Mouse (Mus musculus) layer of hippocampus, adult 11-12 months (tissue): ENCODE measurements around the gene Rras2.
A peak's percentile ranks its signal among the peaks of the same experiment; 100 is the strongest.

Experiments used
- DNase-seq: peaks from one replicate; pipeline ENCODE4 v3.0.0; 2022; ENCODE audit warnings: low spot score

Gene Rras2

DNA sequence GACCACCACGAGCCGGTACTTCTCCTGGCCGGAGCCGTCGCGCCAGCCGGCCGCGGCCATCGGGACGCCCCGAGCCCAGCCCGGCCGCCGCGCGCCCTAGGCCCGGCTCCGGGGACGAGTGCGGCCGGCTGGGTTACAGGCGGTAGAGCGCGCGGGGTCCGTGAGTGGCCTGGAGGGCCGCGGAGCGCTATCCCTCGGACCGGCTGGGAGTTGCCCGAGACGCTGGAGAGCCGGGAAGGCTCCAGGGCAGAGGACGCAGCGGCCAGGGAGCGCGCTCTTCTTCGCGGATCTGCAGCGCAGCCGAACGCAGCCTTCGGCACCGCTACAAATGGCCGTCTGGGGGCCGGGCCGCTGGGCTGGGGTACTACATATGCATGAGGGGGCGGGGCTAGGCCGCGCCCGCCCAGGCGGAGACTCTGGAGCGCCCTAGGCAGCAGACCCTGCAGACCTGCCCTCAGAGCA lies at the start of gene Rras2:
Gene Rras2 (minus strand): TSS at position 338 of the 462 bp plus-strand sequence.
- DNase-seq: peak; percentile 83

- no peak for DNase-seq
Measured at GRCm38 (mm10) chr7:114162975-114163374, 45.4 kb upstream of the Rras2 start.

GRCm38 (mm10) chr7:114161101-114161500 lies 43.5 kb upstream of the Rras2 start:
- no peak for DNase-seq

GRCm38 (mm10) chr7:114157716-114158278 lies 40.2 kb upstream of the Rras2 start:
- peak; percentile 39 for DNase-seq

GRCm38 (mm10) chr7:114156364-114156763 lies 38.8 kb upstream of the Rras2 start:
- DNase-seq: no peak

DNA sequence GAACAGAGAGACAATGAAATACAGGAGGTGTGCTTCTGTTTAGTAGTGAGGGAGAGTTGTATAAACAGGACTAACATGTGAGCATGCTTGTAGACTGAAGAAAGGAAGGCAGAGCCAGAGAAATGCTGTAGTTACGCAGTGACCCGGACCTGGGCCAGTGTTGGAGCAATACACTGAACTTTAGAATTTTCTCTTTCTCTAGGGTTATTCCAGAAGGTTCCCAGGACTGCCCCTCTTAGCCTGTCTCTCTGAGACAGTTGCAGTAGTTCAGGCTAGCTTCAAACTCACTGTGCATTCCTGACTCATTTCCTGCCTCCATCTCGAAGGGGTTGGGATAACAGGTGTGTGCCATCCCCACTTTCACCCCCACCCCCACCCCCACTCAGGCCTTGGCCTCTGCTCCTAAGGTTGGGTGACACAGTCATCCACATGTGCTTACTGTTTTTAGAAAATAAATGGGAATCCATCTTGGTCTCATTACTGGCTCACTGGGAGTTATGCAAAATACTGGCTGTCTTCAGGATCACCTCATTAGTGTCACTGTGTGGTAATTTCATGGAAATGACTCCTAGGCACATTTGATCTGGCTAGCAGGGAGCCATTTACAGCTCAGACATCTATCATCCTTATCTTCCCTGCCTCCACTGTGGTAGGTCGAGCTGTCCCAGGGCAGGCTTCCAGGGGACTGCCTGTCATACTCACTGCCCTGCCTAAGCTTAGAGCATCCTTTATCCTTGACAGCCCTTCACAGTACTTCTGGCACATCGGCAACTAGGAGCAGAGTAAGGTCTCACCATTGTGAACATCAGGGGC lies 37.7 kb upstream of the Rras2 start:
- no peak for DNase-seq

- peak; percentile 79 for DNase-seq
Measured at GRCm38 (mm10) chr7:114151036-114151780, 33.6 kb upstream of the Rras2 start.

- DNase-seq: no peak
Measured at GRCm38 (mm10) chr7:114149564-114149963, 32.0 kb upstream of the Rras2 start.

GRCm38 (mm10) chr7:114149135-114149534 lies 31.6 kb upstream of the Rras2 start:
- no peak for DNase-seq

DNA sequence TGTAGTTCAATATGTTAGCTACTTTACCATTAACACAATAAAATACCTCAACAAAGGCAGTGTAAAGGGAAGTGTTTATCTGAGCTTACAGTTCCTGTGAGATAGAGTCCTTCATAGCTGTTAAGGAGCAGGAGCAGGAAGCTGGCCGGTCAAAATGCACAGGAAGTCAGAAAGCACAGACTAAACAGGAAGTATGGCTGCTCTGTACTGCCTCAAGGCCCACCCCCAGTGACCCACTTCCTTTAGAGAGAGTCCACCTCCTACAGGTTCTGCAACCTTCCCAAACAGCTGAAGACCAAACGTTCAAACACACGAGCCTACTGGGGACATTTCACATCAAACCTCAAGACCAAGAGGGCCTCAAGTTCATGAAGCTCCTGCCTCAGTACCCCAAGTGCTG lies 28.3 kb upstream of the Rras2 start:
- no peak for DNase-seq

- DNase-seq: no peak
Measured at GRCm38 (mm10) chr7:114142151-114142798, 24.7 kb upstream of the Rras2 start.

- DNase-seq: no peak
Measured at GRCm38 (mm10) chr7:114140026-114140425, 22.4 kb upstream of the Rras2 start.

DNA sequence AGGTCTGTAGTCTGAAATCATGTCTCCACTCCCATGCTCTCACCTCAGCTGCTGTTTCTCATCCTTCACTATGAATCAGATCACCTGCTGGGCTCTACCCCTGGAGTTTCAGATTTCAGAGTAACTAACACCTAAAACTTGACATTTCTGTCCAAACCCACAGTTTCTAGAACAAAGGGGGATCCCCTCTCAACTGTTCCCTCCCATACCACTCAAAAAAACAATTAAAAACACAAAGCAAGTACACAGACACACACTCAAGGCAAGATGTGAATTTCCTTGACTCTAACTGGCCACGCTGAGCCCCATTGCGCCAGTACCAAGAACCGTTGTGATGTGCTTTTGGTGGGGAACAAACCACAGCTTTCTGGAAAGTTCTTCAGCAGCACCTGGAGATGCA lies 21.8 kb upstream of the Rras2 start:
- no peak for DNase-seq

DNA sequence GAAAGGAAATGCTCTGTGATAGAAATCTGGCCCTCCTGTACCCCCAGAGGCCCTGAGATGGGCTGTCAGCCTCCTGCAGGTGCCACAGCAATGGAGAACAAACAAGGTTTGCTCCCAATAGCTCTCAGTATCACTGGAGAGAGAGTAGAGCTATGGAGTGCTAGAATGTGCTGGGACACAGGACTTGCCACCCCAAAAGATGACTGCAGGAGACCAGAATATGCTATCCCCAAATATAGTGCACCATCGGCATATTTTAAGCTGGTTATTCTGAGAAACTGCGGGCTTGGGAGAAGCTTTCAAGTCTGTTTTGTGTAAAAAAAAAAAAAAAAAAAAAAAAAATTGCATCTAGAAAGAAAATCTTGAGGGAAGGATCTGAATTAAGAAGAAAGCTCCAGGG lies 20.7 kb upstream of the Rras2 start:
- DNase-seq: no peak

GRCm38 (mm10) chr7:114135166-114135565 lies 17.6 kb upstream of the Rras2 start:
- no peak for DNase-seq

GRCm38 (mm10) chr7:114133957-114134356 lies 16.4 kb upstream of the Rras2 start:
- no peak for DNase-seq

DNA sequence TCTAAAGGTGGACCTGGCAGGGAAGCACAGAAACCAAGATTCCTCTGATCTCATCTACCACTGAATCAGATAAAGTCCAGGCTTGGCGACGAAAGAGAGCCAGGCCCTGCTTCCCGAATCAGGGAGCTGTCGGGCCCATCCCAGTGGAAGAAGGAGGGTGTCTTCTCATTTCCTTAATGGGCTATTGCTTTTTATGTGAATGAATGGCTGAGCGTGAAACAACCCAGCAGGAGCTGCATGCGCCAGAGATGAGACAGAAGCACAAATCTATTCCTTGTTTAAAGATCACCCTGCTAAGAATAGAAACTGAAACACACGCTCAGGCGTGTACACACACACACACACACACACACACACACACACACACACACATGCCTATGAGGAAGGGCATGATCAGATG lies 14.7 kb upstream of the Rras2 start:
- no peak for DNase-seq

- no peak for DNase-seq
Measured at GRCm38 (mm10) chr7:114129281-114129680, 11.7 kb upstream of the Rras2 start.

GRCm38 (mm10) chr7:114118180-114118579 lies 599 bp upstream of the Rras2 start:
- DNase-seq: no peak

GRCm38 (mm10) chr7:114116711-114117351 lies 750 bp downstream of the Rras2 start:
- DNase-seq: no peak

GRCm38 (mm10) chr7:114115961-114116360 lies 1.6 kb downstream of the Rras2 start:
- no peak for DNase-seq

DNA sequence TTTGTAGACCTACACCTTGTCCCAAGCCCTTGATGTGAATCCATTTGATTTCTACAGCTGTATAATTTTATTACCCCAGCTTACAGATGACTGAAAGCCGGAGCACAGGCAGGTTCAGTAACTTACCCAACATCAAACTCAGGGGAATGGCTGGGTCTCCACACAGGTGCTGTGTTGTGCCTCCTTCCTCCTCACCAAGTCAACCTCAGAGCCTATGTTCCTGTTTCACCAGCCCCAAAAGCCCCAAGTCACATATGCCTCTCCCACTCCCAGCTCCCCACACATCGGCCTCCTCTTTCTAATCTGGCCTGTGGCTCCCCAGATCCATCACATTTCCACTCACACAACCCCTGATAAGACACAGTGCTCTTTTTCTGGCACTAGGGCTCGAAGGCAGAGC lies 2.6 kb downstream of the Rras2 start:
- no peak for DNase-seq
